Mouse (Mus musculus): Measurements from ENCODE around the gene Ubr4. TPM values are rescaled to one million over a fixed set of nuclear protein-coding genes. Genes with fewer than 3 reads are reported as not detected.

Ubr4 gene
- total and polyA plus RNA-seq, 3 experiments: 90.0 to 123 (median 109) TPM

DNA sequence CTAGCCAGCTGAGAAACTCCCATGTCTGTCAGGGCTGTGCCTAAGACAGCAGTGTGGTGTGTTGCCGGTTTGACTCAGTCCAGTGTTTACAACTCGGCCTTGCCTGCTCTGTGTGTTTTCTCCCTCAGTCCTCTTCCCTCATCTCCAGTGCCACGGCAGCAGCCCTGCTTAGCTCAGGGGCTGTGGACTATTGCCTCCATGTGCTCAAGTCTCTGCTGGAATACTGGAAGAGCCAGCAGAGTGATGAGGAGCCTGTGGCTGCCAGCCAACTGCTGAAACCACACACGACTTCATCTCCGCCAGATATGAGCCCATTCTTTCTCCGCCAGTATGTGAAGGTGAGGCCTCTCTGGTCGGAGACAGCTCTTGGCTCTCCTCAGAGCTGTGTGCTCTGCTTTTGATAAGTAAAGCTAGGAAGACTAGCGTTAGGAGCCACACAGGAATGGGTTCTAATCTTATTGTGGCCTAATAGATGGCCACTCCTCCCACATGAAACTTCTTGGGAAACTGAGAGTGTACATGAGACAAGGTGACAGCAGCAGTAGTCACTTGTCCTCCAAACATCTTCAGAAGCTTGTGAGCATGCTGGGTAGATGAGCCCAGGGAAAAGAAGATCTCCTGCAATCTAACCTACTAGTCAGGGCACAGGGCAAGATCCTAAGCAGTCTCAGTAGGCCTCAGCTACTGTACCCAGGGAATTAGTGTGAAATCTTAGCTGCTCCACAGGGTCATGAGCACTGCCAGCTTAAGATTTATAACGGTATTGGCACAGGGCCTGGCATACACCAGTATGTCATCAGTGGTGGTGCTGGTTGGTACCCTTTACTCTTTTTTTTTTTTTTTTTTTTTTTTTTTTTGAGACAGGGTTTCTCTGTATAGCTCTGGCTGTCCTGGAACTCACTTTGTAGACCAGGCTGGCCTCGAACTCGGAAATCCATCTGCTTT lies 94.6 kb downstream of the Ubr4 start:
- Histone ChIP-seq H3K36me3 (ENCODE audit: control insufficient read depth, insufficient read depth, low read length) (no peaks in the 10 kb centered on the region), H3K4me3 (no peak overlapping the region), H3K4me1 (ENCODE audit: control insufficient read depth, insufficient read depth, low read length) (no peaks in the 10 kb centered on the region), H3K9ac (ENCODE audit: low read depth, low read length) (no peak overlapping the region), H3K27ac (no peak overlapping the region), H3K27me3 (ENCODE audit: control insufficient read depth, insufficient read depth, low read length) (no peaks in the 10 kb centered on the region), H3K79me2 (replicated peaks; ENCODE audit: control insufficient read depth, insufficient read depth, low read length) (no peaks in the 10 kb centered on the region)
- DNase-seq: no peak
- TF ChIP-seq POLR2A (IDR thresholded peaks at IDR 0.05; ENCODE audit: insufficient read depth, low read depth, low read length) (no peak), CTCF (IDR thresholded peaks at IDR 0.05) (no peak), EP300 (IDR thresholded peaks at IDR 0.05; ENCODE audit: insufficient read depth, low read depth, low read length) (no peak)
- intact Hi-C loops (cut with DNase I): no loop called here
- 75% methylated on average over 11 of the region's 11 CpGs for WGBS

DNA sequence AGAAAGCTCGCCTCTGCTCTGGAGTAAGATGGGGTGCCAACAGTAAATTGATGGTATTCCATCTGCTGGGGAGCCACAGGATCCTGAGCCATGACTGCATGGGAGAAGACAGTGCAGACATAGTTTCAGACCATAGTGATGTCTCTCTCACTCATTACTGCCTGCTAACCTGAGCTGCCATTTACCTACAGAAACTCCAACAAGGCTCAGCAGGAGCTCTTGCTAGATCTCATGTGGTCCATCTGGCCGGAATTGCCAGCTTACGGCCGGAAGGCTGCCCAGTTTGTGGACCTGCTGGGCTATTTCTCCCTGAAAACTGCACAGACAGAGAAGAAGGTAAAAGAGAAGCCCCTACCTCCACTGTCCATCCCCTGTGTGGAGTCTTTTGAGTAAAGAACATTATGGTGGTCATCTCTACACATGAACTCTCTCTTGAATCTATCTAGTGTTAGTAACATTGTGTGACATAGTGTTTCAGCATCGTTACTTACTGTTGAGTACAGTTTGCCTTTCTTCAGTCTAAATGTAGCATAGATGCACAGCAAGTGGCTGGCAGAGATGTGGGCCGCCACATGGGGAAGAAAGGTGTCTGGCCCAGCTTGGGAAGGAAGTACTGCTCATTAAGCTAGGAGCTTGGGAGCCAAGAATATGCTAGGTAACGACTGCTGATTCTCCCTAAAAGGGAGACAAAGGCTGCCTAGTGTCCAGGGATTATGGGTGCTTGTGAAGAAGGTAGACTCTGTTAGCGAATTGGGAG lies 100.7 kb downstream of the Ubr4 start:
- intact Hi-C loops (cut with DNase I): no loop called here
- Histone ChIP-seq H3K4me3 (no peak overlapping the region), H3K9ac (ENCODE audit: low read depth, low read length) (no peak overlapping the region), H3K79me2 (replicated peaks; ENCODE audit: control insufficient read depth, insufficient read depth, low read length) (no peaks in the 10 kb centered on the region), H3K27me3 (ENCODE audit: control insufficient read depth, insufficient read depth, low read length) (no peaks in the 10 kb centered on the region), H3K36me3 (ENCODE audit: control insufficient read depth, insufficient read depth, low read length) (no peaks in the 10 kb centered on the region), H3K4me1 (ENCODE audit: control insufficient read depth, insufficient read depth, low read length) (no peaks in the 10 kb centered on the region), H3K27ac (no peak overlapping the region)
- TF ChIP-seq EP300 (IDR thresholded peaks at IDR 0.05; ENCODE audit: insufficient read depth, low read depth, low read length) (no peak), POLR2A (IDR thresholded peaks at IDR 0.05; ENCODE audit: insufficient read depth, low read depth, low read length) (no peak), CTCF (IDR thresholded peaks at IDR 0.05) (no peak)
- 89% methylated on average over 8 of the region's 8 CpGs for WGBS
- no peak for DNase-seq

DNA sequence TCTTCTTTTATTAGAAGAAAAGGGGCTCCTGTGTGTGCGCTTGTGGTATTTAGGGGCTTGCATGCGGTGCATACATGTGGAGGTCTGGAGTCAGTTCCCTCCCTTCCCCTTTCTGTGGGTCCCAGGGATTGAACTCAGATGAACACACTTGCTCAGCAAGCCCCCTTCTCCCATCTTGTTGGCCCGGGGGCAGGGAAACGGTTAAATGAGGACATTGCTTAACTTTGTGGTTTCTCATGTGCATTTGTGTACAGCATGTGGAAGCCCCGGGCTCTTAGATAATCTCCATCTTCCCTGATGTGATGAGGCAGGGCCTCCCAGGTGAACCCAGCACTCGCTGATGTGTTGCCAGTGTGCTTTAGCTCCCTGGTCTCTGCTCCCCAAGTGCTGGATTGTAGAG lies 101.9 kb downstream of the Ubr4 start:
- no peaks in the 10 kb centered on the region for H3K4me1 ChIP-seq (ENCODE audit: control insufficient read depth, insufficient read depth, low read length)
- 85% methylated on average over 6 of the region's 6 CpGs for WGBS
- H3K36me3 ChIP-seq (ENCODE audit: control insufficient read depth, insufficient read depth, low read length): no peaks in the 10 kb centered on the region
- no peak overlapping the region for H3K9ac ChIP-seq (ENCODE audit: low read depth, low read length)
- H3K4me3 ChIP-seq: no peak overlapping the region
- H3K27ac ChIP-seq: no peak overlapping the region
- TF ChIP-seq EP300 (IDR thresholded peaks at IDR 0.05; ENCODE audit: insufficient read depth, low read depth, low read length) (no peak), POLR2A (IDR thresholded peaks at IDR 0.05; ENCODE audit: insufficient read depth, low read depth, low read length) (no peak)
- H3K27me3 ChIP-seq (ENCODE audit: control insufficient read depth, insufficient read depth, low read length): no peaks in the 10 kb centered on the region
- intact Hi-C loops (cut with DNase I): no loop called here
- H3K79me2 ChIP-seq (replicated peaks; ENCODE audit: control insufficient read depth, insufficient read depth, low read length): no peaks in the 10 kb centered on the region
- DNase-seq: no peak

DNA sequence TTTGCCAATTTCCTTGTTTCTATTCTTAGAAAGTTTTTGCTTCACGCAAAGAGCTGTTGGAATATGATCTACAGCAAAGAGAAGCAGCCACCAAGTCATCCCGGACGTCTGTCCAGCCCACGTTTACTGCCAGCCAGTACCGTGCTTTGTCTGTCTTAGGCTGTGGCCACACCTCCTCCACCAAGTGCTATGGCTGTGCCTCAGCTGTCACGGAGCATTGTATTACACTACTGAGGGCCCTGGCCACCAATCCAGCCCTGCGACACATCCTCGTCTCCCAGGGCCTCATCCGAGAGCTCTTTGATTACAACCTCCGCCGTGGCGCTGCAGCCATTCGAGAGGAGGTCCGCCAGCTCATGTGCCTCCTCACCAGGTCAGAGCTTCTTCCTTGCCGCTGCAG lies 107.6 kb downstream of the Ubr4 start:
- Histone ChIP-seq H3K36me3 (ENCODE audit: control insufficient read depth, insufficient read depth, low read length) (no peaks in the 10 kb centered on the region), H3K9ac (ENCODE audit: low read depth, low read length) (no peak overlapping the region), H3K4me3 (no peak overlapping the region), H3K4me1 (ENCODE audit: control insufficient read depth, insufficient read depth, low read length) (no peaks in the 10 kb centered on the region), H3K79me2 (replicated peaks; ENCODE audit: control insufficient read depth, insufficient read depth, low read length) (no peaks in the 10 kb centered on the region), H3K27me3 (ENCODE audit: control insufficient read depth, insufficient read depth, low read length) (no peaks in the 10 kb centered on the region), H3K27ac (no peak overlapping the region)
- no peak for TF ChIP-seq POLR2A (IDR thresholded peaks at IDR 0.05; ENCODE audit: insufficient read depth, low read depth, low read length)
- TF ChIP-seq EP300 (IDR thresholded peaks at IDR 0.05; ENCODE audit: insufficient read depth, low read depth, low read length): no peak
- TF ChIP-seq CTCF (IDR thresholded peaks at IDR 0.05): no peak
- intact Hi-C loops (cut with DNase I): no loop called here
- 88% methylated on average over 15 of the region's 15 CpGs for WGBS
- no peak for DNase-seq

DNA sequence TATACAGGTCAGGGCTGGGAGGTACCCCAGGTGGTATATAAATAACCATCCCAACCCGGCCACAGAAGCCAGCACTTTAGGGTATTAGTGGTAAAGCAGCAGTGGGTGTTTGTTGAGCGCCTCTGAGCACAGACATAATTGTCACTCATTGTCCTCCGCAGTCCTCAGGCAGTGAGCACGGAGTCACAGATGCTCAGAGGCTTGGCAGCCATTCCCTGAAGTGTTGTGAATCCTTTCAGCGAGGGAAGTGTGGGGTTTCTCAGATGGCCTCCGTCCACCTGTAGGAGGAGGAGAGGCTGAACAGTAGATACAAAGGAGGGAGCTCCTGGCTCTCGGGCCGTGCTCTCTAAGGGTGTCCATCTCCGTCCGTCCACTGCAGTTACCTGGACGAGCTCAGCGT lies 111.8 kb downstream of the Ubr4 start:
- intact Hi-C loops (cut with DNase I): no loop called here
- DNase-seq: no peak
- H3K9ac ChIP-seq (ENCODE audit: low read depth, low read length): no peak overlapping the region
- TF ChIP-seq CTCF (IDR thresholded peaks at IDR 0.05) (no peak), EP300 (IDR thresholded peaks at IDR 0.05; ENCODE audit: insufficient read depth, low read depth, low read length) (no peak), POLR2A (IDR thresholded peaks at IDR 0.05; ENCODE audit: insufficient read depth, low read depth, low read length) (no peak)
- H3K4me1 ChIP-seq (ENCODE audit: control insufficient read depth, insufficient read depth, low read length): no peaks in the 10 kb centered on the region
- H3K36me3 ChIP-seq (ENCODE audit: control insufficient read depth, insufficient read depth, low read length): no peaks in the 10 kb centered on the region
- 91% methylated on average over 12 of the region's 12 CpGs for WGBS
- no peak overlapping the region for H3K4me3 ChIP-seq
- no peak overlapping the region for H3K27ac ChIP-seq
- H3K27me3 ChIP-seq (ENCODE audit: control insufficient read depth, insufficient read depth, low read length): no peaks in the 10 kb centered on the region
- no peaks in the 10 kb centered on the region for H3K79me2 ChIP-seq (replicated peaks; ENCODE audit: control insufficient read depth, insufficient read depth, low read length)

DNA sequence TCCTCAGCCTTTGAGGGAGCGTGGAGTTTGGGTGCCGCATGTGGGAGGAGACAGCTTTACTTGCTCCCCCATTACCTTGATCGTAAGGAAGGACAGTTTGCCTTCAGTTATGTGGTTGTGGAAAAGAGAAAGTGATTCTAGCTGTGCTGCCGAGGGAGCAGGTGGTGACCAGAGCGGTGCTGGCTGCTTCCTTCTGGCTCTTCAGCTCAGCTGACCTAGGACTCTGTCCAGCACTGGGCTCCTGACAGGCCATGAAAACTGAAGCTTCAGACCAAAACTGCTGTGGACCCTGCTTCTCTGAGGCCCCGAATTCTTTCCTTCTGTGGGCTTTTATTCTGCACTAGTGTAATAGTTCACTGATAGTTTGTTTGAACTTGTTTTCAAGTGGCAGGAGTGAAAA lies 114.1 kb downstream of the Ubr4 start:
- no peak overlapping the region for H3K9ac ChIP-seq (ENCODE audit: low read depth, low read length)
- no peaks in the 10 kb centered on the region for H3K36me3 ChIP-seq (ENCODE audit: control insufficient read depth, insufficient read depth, low read length)
- H3K4me1 ChIP-seq (ENCODE audit: control insufficient read depth, insufficient read depth, low read length): no peaks in the 10 kb centered on the region; the same call in 1 of the 2 replicates
- intact Hi-C loops (cut with DNase I): no loop called here
- TF ChIP-seq EP300 (IDR thresholded peaks at IDR 0.05; ENCODE audit: insufficient read depth, low read depth, low read length) (no peak), CTCF (IDR thresholded peaks at IDR 0.05) (no peak), POLR2A (IDR thresholded peaks at IDR 0.05; ENCODE audit: insufficient read depth, low read depth, low read length) (no peak)
- DNase-seq: no peak
- 83% methylated on average over 6 of the region's 6 CpGs for WGBS
- H3K27ac ChIP-seq: no peak overlapping the region
- no peaks in the 10 kb centered on the region for H3K27me3 ChIP-seq (ENCODE audit: control insufficient read depth, insufficient read depth, low read length)
- no peak overlapping the region for H3K4me3 ChIP-seq
- no peaks in the 10 kb centered on the region for H3K79me2 ChIP-seq (replicated peaks; ENCODE audit: control insufficient read depth, insufficient read depth, low read length)
